Mouse (Mus musculus) hindbrain, embryonic 16.5 days (tissue): ENCODE results near the gene Bco2. TPM values are rescaled to one million over a fixed set of nuclear protein-coding genes. Genes with fewer than 3 reads are reported as not detected.

ENCODE experiments used
- ATAC-seq: fragments of 200-750 bp; cut with Nextera tagmentation; 2 replicates; pipeline ENCODE4 v1.8.0; 2017; ENCODE audit warnings: moderate TSS enrichment, moderate library complexity
- H3K27ac ChIP-seq: fragments of 300-500 bp; sonication (generic); 2 replicates; pipeline ENCODE4 v1.5.1; 2014; ENCODE audit warnings: low read depth, mild to moderate bottlenecking, control low read depth, low read length, moderate library complexity
- H3K27me3 ChIP-seq: fragments of 300-500 bp; sonication (generic); replicated peaks from 2 replicates; pipeline ENCODE4 v1.6.1; 2014; ENCODE audit warnings: low read length; ENCODE audit not compliant: control insufficient read depth, insufficient read depth
- H3K36me3 ChIP-seq: fragments of 300-500 bp; sonication (generic); 2 replicates; pipeline ENCODE4 v1.6.1; 2014; ENCODE audit warnings: mild to moderate bottlenecking, low read length, moderate library complexity, mixed read lengths; ENCODE audit not compliant: control insufficient read depth, insufficient read depth
- H3K4me1 ChIP-seq: fragments of 300-500 bp; sonication (generic); 2 replicates; pipeline ENCODE4 v1.6.1; 2014; ENCODE audit warnings: low read depth, low read length; ENCODE audit not compliant: control insufficient read depth, insufficient read depth
- H3K4me2 ChIP-seq: fragments of 300-500 bp; sonication (generic); 2 replicates; pipeline ENCODE4 v1.6.1; 2014; ENCODE audit warnings: mild to moderate bottlenecking, low read length, control low read depth, moderate library complexity
- H3K4me3 ChIP-seq: fragments of 300-500 bp; sonication (generic); 2 replicates; pipeline ENCODE4 v1.5.1; 2014; ENCODE audit warnings: mild to moderate bottlenecking, low read length, control low read depth, moderate library complexity
- H3K9ac ChIP-seq: fragments of 300-500 bp; sonication (generic); 2 replicates; pipeline ENCODE4 v1.6.1; 2014; ENCODE audit warnings: low read depth, mild to moderate bottlenecking, control low read depth, low read length, moderate library complexity
- H3K9me3 ChIP-seq: fragments of 300-500 bp; sonication (generic); 2 replicates; pipeline ENCODE4 v1.6.1; 2014; ENCODE audit warnings: mild to moderate bottlenecking, low read length, moderate library complexity; ENCODE audit not compliant: control insufficient read depth
- WGBS: fragments of 180-500 bp; shearing (Covaris S2); extraction: QIAGEN DNeasy Blood & Tissue Kit; methylation state at CpG from one replicate; pipeline ENCODE4 v1.1.7; 2014; 5-methylcytosine and 5-hydroxymethylcytosine counted together
- polyA plus RNA-seq: library from polyadenylated mRNA; unstranded; fragments of >200 nt; fragmentation: Nextera tagmentation; extraction: Ambion mirVana; gene quantifications from 2 replicates; pipeline ENCODE4 v1.2.1, GENCODE M21; 2015

Bco2 gene
- polyA plus RNA-seq, 1 experiment from 2014 or later = 0.64 TPM

GRCm38 (mm10) chr9:50507570-50507969 lies 47.4 kb downstream of the Bco2 start:
- Histone ChIP-seq H3K9me3 (no peaks in the 10 kb centered on the region), H3K27me3 (no peaks in the 10 kb centered on the region), H3K4me1 (no peaks in the 10 kb centered on the region), H3K4me3 (no peak overlapping the region), H3K36me3 (no peaks in the 10 kb centered on the region), H3K9ac (no peak overlapping the region), H3K27ac (no peak overlapping the region), H3K4me2 (no peak overlapping the region)
- no peak for ATAC-seq
- WGBS = 85% methylated on average over 7 of the region's 7 CpGs

- H3K4me2 ChIP-seq = no peak overlapping the region
- WGBS = 48% methylated on average over 6 of the region's 6 CpGs
- H3K4me3 ChIP-seq = no peak overlapping the region
- no peak overlapping the region for H3K27ac ChIP-seq
- H3K27me3 ChIP-seq = no peaks in the 10 kb centered on the region
- no peaks in the 10 kb centered on the region for H3K36me3 ChIP-seq
- no peak for ATAC-seq
- H3K4me1 ChIP-seq = no peaks in the 10 kb centered on the region
- no peak overlapping the region for H3K9ac ChIP-seq
- H3K9me3 ChIP-seq = no peaks in the 10 kb centered on the region
These were observed 49.6 kb downstream of the Bco2 start for GRCm38 (mm10) chr9:50505405-50505804.

DNA sequence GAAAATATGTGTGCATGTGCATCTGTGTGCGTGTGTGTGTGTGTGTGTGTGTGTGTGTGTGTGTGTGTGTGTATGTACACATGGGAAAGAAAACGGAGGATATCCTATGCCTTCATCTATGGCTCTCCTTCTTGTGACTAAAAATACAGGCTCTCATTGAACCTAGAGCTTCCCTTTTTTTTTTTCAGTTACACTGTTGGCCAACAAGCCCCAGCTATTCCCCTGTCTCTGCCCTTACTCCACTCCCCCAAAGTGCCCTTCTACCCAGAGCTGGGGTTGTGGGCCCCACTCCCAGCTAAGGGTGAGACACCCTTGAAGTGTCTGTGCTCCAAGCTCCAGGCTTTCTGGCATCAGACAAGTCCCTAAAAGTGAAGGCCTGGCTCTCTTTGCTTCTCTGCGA lies 52.0 kb downstream of the Bco2 start:
- 92% methylated on average over 3 of the region's 3 CpGs for WGBS
- Histone ChIP-seq H3K4me2 (no peak overlapping the region), H3K9ac (no peak overlapping the region), H3K4me3 (no peak overlapping the region), H3K4me1 (no peaks in the 10 kb centered on the region), H3K27me3 (no peaks in the 10 kb centered on the region; the same call in 1 of the 2 replicates), H3K36me3 (no peaks in the 10 kb centered on the region), H3K9me3 (no peaks in the 10 kb centered on the region), H3K27ac (no peak overlapping the region)
- no peak for ATAC-seq

DNA sequence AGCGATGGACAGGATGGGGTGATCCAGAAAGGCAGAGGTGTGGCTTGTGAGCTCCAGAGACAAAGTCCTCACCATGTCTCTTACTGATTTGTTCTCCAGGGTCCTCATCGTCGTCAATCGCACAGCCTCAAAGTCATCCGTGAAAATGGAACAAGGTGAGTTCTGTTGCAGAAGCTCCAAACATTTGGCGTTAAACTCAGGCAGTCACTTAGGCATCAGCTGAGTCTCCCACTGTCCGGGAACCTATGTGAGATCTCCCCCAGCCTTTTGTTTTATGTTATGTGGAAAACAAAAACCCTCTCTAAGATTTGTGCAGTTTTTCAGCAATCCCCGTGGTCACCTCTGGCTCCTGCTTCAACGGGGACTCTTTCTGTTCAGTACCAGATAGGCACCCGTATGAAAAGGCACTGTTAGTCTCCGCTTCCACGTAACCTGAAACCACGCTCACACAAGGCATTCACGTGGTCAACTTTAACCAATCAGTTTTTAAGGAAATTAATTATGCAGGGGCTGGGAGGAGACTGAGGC lies 53.9 kb downstream of the Bco2 start:
- Histone ChIP-seq H3K27ac (peak overlapping the region; percentile 68; the same call in 1 of the 2 replicates), H3K4me3 (peak overlapping the region; percentile 36), H3K4me2 (peak overlapping the region; percentile 58), H3K9ac (peak overlapping the region; percentile 57), H3K4me1 (peaks cover 2% of the 10 kb centered on the region; the same call in 1 of the 2 replicates), H3K27me3 (no peaks in the 10 kb centered on the region; the same call in 1 of the 2 replicates), H3K9me3 (no peaks in the 10 kb centered on the region), H3K36me3 (no peaks in the 10 kb centered on the region)
- ATAC-seq = peak; percentile 91
- WGBS = 24% methylated on average over 14 of the region's 14 CpGs

DNA sequence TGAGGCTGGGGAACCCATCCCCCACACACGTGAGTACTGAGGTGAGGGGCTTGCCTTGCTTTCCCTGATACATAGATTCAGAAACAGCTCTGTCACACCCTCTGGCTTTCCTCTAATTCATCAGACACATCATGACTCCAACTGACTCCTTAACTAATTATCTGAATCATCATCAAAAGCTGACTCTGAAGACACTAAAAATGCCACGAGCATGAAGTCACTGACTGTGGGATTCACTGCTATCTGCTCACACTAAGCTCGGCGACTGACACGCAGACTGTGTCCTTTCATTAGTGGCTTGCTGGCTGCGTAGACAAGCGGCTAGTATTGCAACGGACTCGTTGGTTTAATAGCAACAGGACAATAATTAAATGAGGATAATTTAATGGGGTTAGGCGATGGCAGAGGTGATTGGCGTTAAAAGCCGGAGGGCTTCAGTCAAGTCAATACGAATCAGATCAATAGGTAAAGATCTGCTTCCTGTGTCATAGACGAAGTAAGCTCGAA lies 54.5 kb downstream of the Bco2 start:
- peak overlapping the region; percentile 36 for H3K4me3 ChIP-seq
- peaks cover 3% of the 10 kb centered on the region for H3K4me1 ChIP-seq
- no peaks in the 10 kb centered on the region for H3K36me3 ChIP-seq
- peak overlapping the region; percentile 57; the same call in 1 of the 2 replicates for H3K9ac ChIP-seq
- H3K27me3 ChIP-seq = no peaks in the 10 kb centered on the region; the same call in 1 of the 2 replicates
- H3K4me2 ChIP-seq = peak overlapping the region; percentile 58
- H3K27ac ChIP-seq = no peak overlapping the region
- no peaks in the 10 kb centered on the region for H3K9me3 ChIP-seq
- ATAC-seq = no peak
- WGBS = 69% methylated on average over 15 of the region's 15 CpGs

- 77% methylated on average over 3 of the region's 3 CpGs for WGBS
- no peak overlapping the region for H3K27ac ChIP-seq
- no peaks in the 10 kb centered on the region for H3K36me3 ChIP-seq
- H3K9me3 ChIP-seq = no peaks in the 10 kb centered on the region
- ATAC-seq = no peak
- no peaks in the 10 kb centered on the region; the same call in 1 of the 2 replicates for H3K27me3 ChIP-seq
- H3K9ac ChIP-seq = no peak overlapping the region
- no peak overlapping the region for H3K4me3 ChIP-seq
- peaks cover 3% of the 10 kb centered on the region for H3K4me1 ChIP-seq
- no peak overlapping the region; the same call in 1 of the 2 replicates for H3K4me2 ChIP-seq
These were observed 55.2 kb downstream of the Bco2 start for GRCm38 (mm10) chr9:50499781-50500180.

GRCm38 (mm10) chr9:50498815-50499214 lies 56.2 kb downstream of the Bco2 start:
- no peaks in the 10 kb centered on the region for H3K9me3 ChIP-seq
- H3K27me3 ChIP-seq = no peaks in the 10 kb centered on the region; the same call in 1 of the 2 replicates
- 83% methylated on average over 16 of the region's 16 CpGs for WGBS
- ATAC-seq = no peak
- no peaks in the 10 kb centered on the region for H3K36me3 ChIP-seq
- no peak overlapping the region for H3K4me3 ChIP-seq
- no peak overlapping the region for H3K9ac ChIP-seq
- no peak overlapping the region for H3K4me2 ChIP-seq
- H3K27ac ChIP-seq = no peak overlapping the region
- peaks cover 3% of the 10 kb centered on the region for H3K4me1 ChIP-seq

DNA sequence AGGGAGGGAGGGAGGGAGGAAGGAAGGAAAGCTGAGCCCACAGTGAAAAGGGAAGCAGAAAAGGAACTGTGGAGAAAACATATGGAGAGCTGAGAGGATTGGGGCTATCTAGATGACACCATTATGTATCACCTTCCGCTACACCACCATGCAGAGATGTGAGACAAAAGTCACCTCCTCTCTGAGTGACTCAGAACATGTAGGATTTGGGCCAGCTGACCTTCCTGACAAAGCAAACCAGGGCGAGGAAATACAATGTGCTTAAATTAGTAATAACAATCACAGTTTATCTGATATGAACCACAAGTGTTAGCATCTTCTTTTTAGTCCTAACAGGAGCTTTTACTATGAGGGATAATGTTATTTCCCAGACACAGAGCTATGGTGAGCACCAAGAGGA lies 57.4 kb downstream of the Bco2 start:
- Histone ChIP-seq H3K36me3 (no peaks in the 10 kb centered on the region), H3K27ac (no peak overlapping the region), H3K4me3 (no peak overlapping the region), H3K9me3 (no peaks in the 10 kb centered on the region), H3K9ac (no peak overlapping the region), H3K4me2 (no peak overlapping the region), H3K27me3 (no peaks in the 10 kb centered on the region; the same call in 1 of the 2 replicates), H3K4me1 (peaks cover 3% of the 10 kb centered on the region)
- ATAC-seq = no peak
- WGBS = 90% methylated on average over 2 of the region's 2 CpGs

DNA sequence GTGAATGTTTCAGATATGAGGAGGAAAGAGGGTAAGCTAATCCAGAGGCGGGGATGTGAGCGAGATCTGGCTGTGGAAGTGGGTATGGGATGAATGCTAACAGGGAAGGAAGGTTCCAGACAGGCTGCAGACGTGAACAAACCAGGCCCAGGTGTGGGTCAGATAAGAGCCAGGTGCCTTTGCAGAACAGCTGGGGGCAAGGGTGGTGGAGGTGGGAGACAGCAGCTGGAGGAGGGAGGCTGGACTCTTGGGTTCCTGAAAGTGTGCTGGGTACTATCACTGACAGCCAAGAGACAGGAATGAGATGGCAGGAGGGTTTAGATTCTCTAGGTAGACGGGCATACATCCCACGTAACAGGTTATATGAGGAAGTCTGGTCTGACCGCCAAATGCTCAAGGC lies 57.9 kb downstream of the Bco2 start:
- no peaks in the 10 kb centered on the region for H3K9me3 ChIP-seq
- H3K4me3 ChIP-seq = no peak overlapping the region
- H3K27ac ChIP-seq = no peak overlapping the region
- H3K9ac ChIP-seq = no peak overlapping the region
- no peaks in the 10 kb centered on the region for H3K36me3 ChIP-seq
- no peak overlapping the region for H3K4me2 ChIP-seq
- no peaks in the 10 kb centered on the region; the same call in 1 of the 2 replicates for H3K27me3 ChIP-seq
- H3K4me1 ChIP-seq = peaks cover 3% of the 10 kb centered on the region
- ATAC-seq = no peak
- WGBS = 82% methylated on average over 6 of the region's 6 CpGs
